Comparison of ENCODE assay signal across 14 mouse cellular contexts in genomic region chr14:120366962-120367361, GRCm38 (mm10).
A peak's percentile ranks its signal among the peaks of the same experiment; 100 is the strongest.
DNase-seq lines count a peak whose midpoint lies in the region; ATAC-seq and TF ChIP-seq lines count a peak whose summit lies in the region.
"Had no signal": no experiment of that assay in that cellular context is flagged by ENCODE, and none has a peak within 500 bp of the region (broad histone marks: within the 10 kb centered on the region; RNA-seq: fewer than 3 reads in every experiment).

No protein-coding gene starts in this region.

- ATAC-seq in liver, embryonic 16.5 days (ENCODE audit: low read depth) = peak; percentile 46; the same call in 1 of the 2 replicates
- ATAC-seq in liver, embryonic 12.5 days = no peak
- ATAC-seq: activated CD4-positive, CD25-positive, alpha-beta regulatory T cell, adult 4 months; forebrain, embryonic 15.5 days; Patski had no signal

- peak; percentile 75 for TF ChIP-seq EP300 in heart, adult 2 months (IDR thresholded peaks at IDR 0.05; ENCODE audit: insufficient read depth, low read depth, low read length)

- DNase-seq in heart, adult 2 months = peak in 1 of 2 experiments; percentile 35
- DNase-seq in heart, postnatal 10 days = no peak
- peak; percentile 74 for DNase-seq in adrenal gland, adult 8-10 months
- DNase-seq in adrenal gland, postnatal 36 days = peak; percentile 58 to 68
- no peak for DNase-seq in cerebellum, postnatal 10 days

- intact Hi-C loops in heart, adult 2 months (cut with DNase I) = no loop called here
- intact Hi-C loops in heart, postnatal 10 days (cut with DNase I) = no loop called here

- H3K4me2 ChIP-seq in liver, embryonic 16.5 days (ENCODE audit: low read depth, low read length) = no peak overlapping the region
- H3K4me2 ChIP-seq in liver, embryonic 12.5 days = no peak overlapping the region
- H3K4me2 ChIP-seq: forebrain, embryonic 15.5 days; hindbrain, embryonic 13.5 days; limb, embryonic 13.5 days; neural tube, embryonic 12.5 days had no signal

- TF ChIP-seq CTCF in heart, adult 2 months (IDR thresholded peaks at IDR 0.05) = no peak

- H3K4me1 ChIP-seq in heart, adult 2 months (ENCODE audit: control insufficient read depth, insufficient read depth, low read length) = peaks cover 57% of the 10 kb centered on the region
- peaks cover 11% of the 10 kb centered on the region for H3K4me1 ChIP-seq in liver, embryonic 16.5 days (ENCODE audit: control insufficient read depth, low read depth, low read length)
- peaks cover 30% of the 10 kb centered on the region for H3K4me1 ChIP-seq in liver, embryonic 12.5 days
- H3K4me1 ChIP-seq: forebrain, embryonic 15.5 days had no signal

- 64% methylated on average over 8 of the region's 8 CpGs for WGBS in heart, adult 2 months
- 78% methylated on average over 8 of the region's 8 CpGs for WGBS in liver, embryonic 16.5 days (ENCODE audit: insufficient replicate concordance)
- 80% methylated on average over 8 of the region's 8 CpGs for whole genome bisulfite sequencing in liver, embryonic 12.5 days (ENCODE audit: insufficient replicate concordance)

- no peak overlapping the region for H3K9ac ChIP-seq in heart, adult 2 months (ENCODE audit: low read depth, low read length)
- no peak overlapping the region for H3K9ac ChIP-seq in liver, embryonic 16.5 days (ENCODE audit: low read depth, low read length)
- no peak overlapping the region for H3K9ac ChIP-seq in liver, embryonic 12.5 days
- H3K9ac ChIP-seq: forebrain, embryonic 15.5 days; hindbrain, embryonic 13.5 days; limb, embryonic 13.5 days; neural tube, embryonic 12.5 days had no signal

- H3K27ac ChIP-seq in heart, adult 2 months = peak overlapping the region; percentile 39
- no peak overlapping the region for H3K27ac ChIP-seq in liver, embryonic 16.5 days (ENCODE audit: low read length)
- H3K27ac ChIP-seq in liver, embryonic 12.5 days = no peak overlapping the region
- H3K27ac ChIP-seq: forebrain, embryonic 15.5 days; hindbrain, embryonic 13.5 days; neural tube, embryonic 12.5 days had no signal

- H3K79me2 ChIP-seq in heart, adult 2 months (replicated peaks; ENCODE audit: control insufficient read depth, insufficient read depth, low read length) = peaks cover 21% of the 10 kb centered on the region

- TF ChIP-seq POLR2A in heart, adult 2 months (IDR thresholded peaks at IDR 0.05; ENCODE audit: insufficient read depth, low read depth, low read length) = no peak

- H3K27me3 ChIP-seq in heart, adult 2 months (ENCODE audit: control insufficient read depth, insufficient read depth, low read length) = no peaks in the 10 kb centered on the region
- H3K27me3 ChIP-seq in liver, embryonic 16.5 days (ENCODE audit: control insufficient read depth, insufficient read depth, low read depth, low read length) = no peaks in the 10 kb centered on the region
- no peaks in the 10 kb centered on the region for H3K27me3 ChIP-seq in liver, embryonic 12.5 days (replicated peaks)
- H3K27me3 ChIP-seq: forebrain, embryonic 15.5 days; hindbrain, embryonic 13.5 days; limb, embryonic 13.5 days; neural tube, embryonic 12.5 days; Patski had no signal

- H3K9me3 ChIP-seq in liver, embryonic 16.5 days (replicated peaks; ENCODE audit: control insufficient read depth, low read length) = no peaks in the 10 kb centered on the region
- H3K9me3 ChIP-seq in liver, embryonic 12.5 days (replicated peaks) = no peaks in the 10 kb centered on the region
- H3K9me3 ChIP-seq: forebrain, embryonic 15.5 days; hindbrain, embryonic 13.5 days; limb, embryonic 13.5 days; neural tube, embryonic 12.5 days had no signal

- H3K4me3 ChIP-seq in heart, adult 2 months = no peak overlapping the region
- no peak overlapping the region for H3K4me3 ChIP-seq in liver, embryonic 16.5 days (ENCODE audit: low read depth, low read length)
- H3K4me3 ChIP-seq in liver, embryonic 12.5 days = no peak overlapping the region
- H3K4me3 ChIP-seq: erythroblast, embryonic 14.5 days; forebrain, embryonic 15.5 days; hindbrain, embryonic 13.5 days; limb, embryonic 13.5 days; neural tube, embryonic 12.5 days had no signal

- H3K36me3 ChIP-seq in heart, adult 2 months (ENCODE audit: control insufficient read depth, insufficient read depth, low read length) = peaks cover 33% of the 10 kb centered on the region
- H3K36me3 ChIP-seq in liver, embryonic 16.5 days (ENCODE audit: control insufficient read depth, insufficient read depth) = no peaks in the 10 kb centered on the region
- H3K36me3 ChIP-seq in liver, embryonic 12.5 days = no peaks in the 10 kb centered on the region
- H3K36me3 ChIP-seq: forebrain, embryonic 15.5 days; hindbrain, embryonic 13.5 days; neural tube, embryonic 12.5 days had no signal

Comparison
In these comparisons a context has a peak if more than half of its experiments do, and no peak if none do; other contexts are left out.
1. DNase-seq: peak in adrenal gland, adult 8-10 months (single experiment) and adrenal gland, postnatal 36 days (2 of 2); none in heart, postnatal 10 days (0 of 2) and cerebellum, postnatal 10 days (0 of 2).